Mouse (Mus musculus): ENCODE measurements around the gene 1110032F04Rik.

DNA sequence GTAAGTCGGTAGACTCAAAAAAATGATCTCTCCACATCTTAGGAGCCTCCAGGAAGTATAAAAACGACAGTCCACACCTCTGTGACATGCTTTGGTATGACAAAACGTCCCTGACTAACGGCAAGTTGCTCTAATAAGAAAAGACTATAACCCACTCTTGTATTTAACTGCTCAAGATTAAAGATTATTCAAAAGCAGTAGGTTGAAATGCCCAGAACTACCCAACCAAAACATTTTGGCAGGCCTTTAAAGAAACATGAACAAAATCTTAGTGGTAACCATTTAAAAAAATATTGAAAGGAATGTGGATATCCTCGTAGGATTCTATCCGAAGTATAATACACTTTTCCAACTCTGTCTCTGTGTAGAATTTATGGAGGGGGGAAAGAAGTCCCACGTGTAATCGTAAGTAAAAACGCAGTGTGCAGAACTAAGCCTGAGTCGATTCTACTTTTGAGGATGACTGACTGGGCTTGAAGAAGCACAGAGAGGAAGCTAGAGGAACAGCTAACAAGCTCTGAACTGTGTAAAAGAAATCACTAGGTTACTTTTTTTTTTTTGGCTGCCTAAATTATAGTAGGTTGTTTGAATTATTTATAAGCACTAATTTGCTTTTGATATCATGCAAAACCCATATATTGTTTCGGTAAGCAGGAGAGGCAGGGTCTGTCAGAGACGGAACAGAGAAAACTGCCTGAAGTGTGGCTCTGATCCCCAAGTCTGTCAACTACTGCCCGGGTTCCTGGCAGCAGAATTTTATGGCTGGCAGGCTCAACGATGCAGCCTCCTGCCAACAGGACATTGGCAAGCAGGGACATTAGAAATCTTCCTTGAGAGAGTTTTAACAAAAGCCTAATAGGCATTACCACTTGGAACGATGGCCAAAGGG, 45.3 kb upstream of the 1110032F04Rik start:
- no peak for TF ChIP-seq CTCF (IDR thresholded peaks at IDR 0.05; ENCODE audit: insufficient read depth, low read length)
- no peak for TF ChIP-seq POLR2A (IDR thresholded peaks at IDR 0.05; ENCODE audit: borderline replicate concordance, extremely low read depth, low read depth, low read length)

All from lung, adult 2 months (tissue).